Mouse (Mus musculus) neural tube, embryonic 13.5 days (tissue): ENCODE data around the gene Tmem131l. TPM values are rescaled to one million over a fixed set of nuclear protein-coding genes. Genes with fewer than 3 reads are reported as not detected.
A peak's percentile ranks its signal among the peaks of the same experiment; 100 is the strongest.

Experiments used
- ATAC-seq: fragments of 200-750 bp; cut with Nextera tagmentation; 2 replicates; pipeline ENCODE4 v1.8.0; 2017; ENCODE audit warnings: low read depth, mild to moderate bottlenecking, moderate TSS enrichment, moderate library complexity
- H3K27ac ChIP-seq: fragments of 300-500 bp; sonication (generic); replicated peaks from 2 replicates; pipeline ENCODE4 v1.5.1; 2015; ENCODE audit warnings: moderate library complexity, mild to moderate bottlenecking, inconsistent platforms
- H3K27me3 ChIP-seq: fragments of 300-500 bp; sonication (generic); 2 replicates; pipeline ENCODE4 v1.6.1; 2015; ENCODE audit warnings: mild to moderate bottlenecking, inconsistent platforms
- H3K36me3 ChIP-seq: fragments of 300-500 bp; sonication (generic); 2 replicates; pipeline ENCODE4 v1.6.1; 2015; ENCODE audit warnings: mild to moderate bottlenecking, inconsistent platforms
- H3K4me1 ChIP-seq: fragments of 300-500 bp; sonication (generic); replicated peaks from 2 replicates; pipeline ENCODE4 v1.6.1; 2015; ENCODE audit warnings: inconsistent platforms
- H3K4me2 ChIP-seq: fragments of 300-500 bp; sonication (generic); 2 replicates; pipeline ENCODE4 v1.6.1; 2015; ENCODE audit warnings: inconsistent platforms, mild to moderate bottlenecking, moderate library complexity
- H3K4me3 ChIP-seq: fragments of 300-500 bp; sonication (generic); 2 replicates; pipeline ENCODE4 v1.5.1; 2015; ENCODE audit warnings: mild to moderate bottlenecking, inconsistent platforms
- H3K9ac ChIP-seq: fragments of 300-500 bp; sonication (generic); 2 replicates; pipeline ENCODE4 v1.6.1; 2015; ENCODE audit warnings: moderate library complexity, mild to moderate bottlenecking, inconsistent platforms
- H3K9me3 ChIP-seq: fragments of 300-500 bp; sonication (generic); 2 replicates; pipeline ENCODE4 v1.6.1; 2016; ENCODE audit warnings: inconsistent platforms
- WGBS: fragments of 180-500 bp; shearing (Covaris S2); methylation state at CpG from one replicate; pipeline ENCODE4 v1.1.7; 2015; 5-methylcytosine and 5-hydroxymethylcytosine counted together
- polyA plus RNA-seq: library from polyadenylated mRNA; unstranded; fragments of >200 nt; fragmentation: Nextera tagmentation; extraction: Ambion mirVana; gene quantifications from 2 replicates; pipeline ENCODE4 v1.2.1, GENCODE M21; 2015

Gene Tmem131l
- polyA plus RNA-seq, 1 experiment from 2014 or later: 75.3 TPM

- WGBS: 85% methylated on average over 13 of the region's 13 CpGs
- Histone ChIP-seq H3K4me2 (no peak overlapping the region), H3K27me3 (no peaks in the 10 kb centered on the region), H3K36me3 (no peaks in the 10 kb centered on the region), H3K27ac (no peak overlapping the region), H3K9me3 (no peaks in the 10 kb centered on the region), H3K9ac (no peak overlapping the region), H3K4me1 (no peaks in the 10 kb centered on the region), H3K4me3 (no peak overlapping the region)
- ATAC-seq: no peak
Measured at GRCm38 (mm10) chr3:84068831-84069709, 29.1 kb upstream of the Tmem131l start.

GRCm38 (mm10) chr3:84065825-84066224 lies 25.9 kb upstream of the Tmem131l start:
- Histone ChIP-seq H3K4me1 (0 out of 2 replicates have a peak, but pooled peaks cover 4% of the 10 kb centered on the region), H3K4me3 (no peak overlapping the region), H3K36me3 (no peaks in the 10 kb centered on the region), H3K4me2 (no peak overlapping the region), H3K9me3 (no peaks in the 10 kb centered on the region), H3K27ac (no peak overlapping the region), H3K9ac (no peak overlapping the region), H3K27me3 (no peaks in the 10 kb centered on the region)
- no peak for ATAC-seq
- WGBS: 82% methylated on average over 4 of the region's 4 CpGs

GRCm38 (mm10) chr3:84063369-84063914 lies 23.5 kb upstream of the Tmem131l start:
- H3K27ac ChIP-seq: no peak overlapping the region
- H3K4me2 ChIP-seq: no peak overlapping the region
- 76% methylated on average over 2 of the region's 2 CpGs for WGBS
- H3K9me3 ChIP-seq: no peaks in the 10 kb centered on the region
- no peak overlapping the region for H3K4me3 ChIP-seq
- H3K4me1 ChIP-seq: peaks cover 9% of the 10 kb centered on the region; the same call in 1 of the 2 replicates
- ATAC-seq: no peak
- H3K9ac ChIP-seq: no peak overlapping the region
- no peaks in the 10 kb centered on the region for H3K36me3 ChIP-seq
- no peaks in the 10 kb centered on the region for H3K27me3 ChIP-seq

- Histone ChIP-seq H3K9me3 (no peaks in the 10 kb centered on the region), H3K4me1 (peaks cover 9% of the 10 kb centered on the region; the same call in 1 of the 2 replicates), H3K4me2 (no peak overlapping the region), H3K27me3 (no peaks in the 10 kb centered on the region), H3K9ac (no peak overlapping the region), H3K36me3 (no peaks in the 10 kb centered on the region), H3K4me3 (no peak overlapping the region), H3K27ac (0 out of 2 replicates have a peak overlapping the region, but pooled peaks have one; percentile 9)
- 71% methylated on average over 13 of the region's 13 CpGs for WGBS
- no peak for ATAC-seq
Measured at GRCm38 (mm10) chr3:84061523-84062453, 21.8 kb upstream of the Tmem131l start.

- H3K9me3 ChIP-seq: no peaks in the 10 kb centered on the region
- H3K4me2 ChIP-seq: no peak overlapping the region
- ATAC-seq: no peak
- H3K4me1 ChIP-seq: peaks cover 9% of the 10 kb centered on the region; the same call in 1 of the 2 replicates
- no peak overlapping the region for H3K27ac ChIP-seq
- WGBS: 89% methylated on average over 5 of the region's 5 CpGs
- no peak overlapping the region for H3K9ac ChIP-seq
- no peak overlapping the region for H3K4me3 ChIP-seq
- no peaks in the 10 kb centered on the region for H3K27me3 ChIP-seq
- H3K36me3 ChIP-seq: no peaks in the 10 kb centered on the region
Measured at GRCm38 (mm10) chr3:84060946-84061345, 21.0 kb upstream of the Tmem131l start.

- Histone ChIP-seq H3K27me3 (no peaks in the 10 kb centered on the region), H3K4me3 (no peak overlapping the region), H3K4me2 (no peak overlapping the region), H3K9ac (no peak overlapping the region), H3K4me1 (peaks cover 9% of the 10 kb centered on the region; the same call in 1 of the 2 replicates), H3K36me3 (no peaks in the 10 kb centered on the region), H3K9me3 (0 out of 2 replicates have a peak, but pooled peaks cover 3% of the 10 kb centered on the region), H3K27ac (no peak overlapping the region)
- no peak for ATAC-seq
- 56% methylated on average over 4 of the region's 4 CpGs for WGBS
Measured at GRCm38 (mm10) chr3:84060128-84060527, 20.2 kb upstream of the Tmem131l start.

GRCm38 (mm10) chr3:84059676-84060075 lies 19.7 kb upstream of the Tmem131l start:
- Histone ChIP-seq H3K9ac (no peak overlapping the region), H3K4me1 (peaks cover 9% of the 10 kb centered on the region; the same call in 1 of the 2 replicates), H3K4me2 (no peak overlapping the region), H3K27me3 (no peaks in the 10 kb centered on the region), H3K9me3 (0 out of 2 replicates have a peak, but pooled peaks cover 3% of the 10 kb centered on the region), H3K27ac (0 out of 2 replicates have a peak overlapping the region, but pooled peaks have one; percentile 52), H3K36me3 (no peaks in the 10 kb centered on the region), H3K4me3 (no peak overlapping the region)
- WGBS: 73% methylated on average over 4 of the region's 4 CpGs
- ATAC-seq: no peak

- no peak for ATAC-seq
- Histone ChIP-seq H3K27ac (peak overlapping the region; percentile 52; the same call in 1 of the 2 replicates), H3K4me1 (peaks cover 9% of the 10 kb centered on the region; the same call in 1 of the 2 replicates), H3K4me3 (no peak overlapping the region), H3K4me2 (no peak overlapping the region), H3K27me3 (no peaks in the 10 kb centered on the region), H3K9me3 (0 out of 2 replicates have a peak, but pooled peaks cover 3% of the 10 kb centered on the region), H3K36me3 (no peaks in the 10 kb centered on the region), H3K9ac (no peak overlapping the region)
- WGBS: 59% methylated on average over 13 of the region's 13 CpGs
Measured at GRCm38 (mm10) chr3:84059261-84059660, 19.3 kb upstream of the Tmem131l start.

- Histone ChIP-seq H3K4me1 (0 out of 2 replicates have a peak, but pooled peaks cover 6% of the 10 kb centered on the region), H3K9ac (0 out of 2 replicates have a peak overlapping the region, but pooled peaks have one; percentile 8), H3K4me3 (no peak overlapping the region), H3K27ac (no peak overlapping the region), H3K4me2 (no peak overlapping the region), H3K9me3 (no peaks in the 10 kb centered on the region), H3K27me3 (no peaks in the 10 kb centered on the region; the same call in 1 of the 2 replicates), H3K36me3 (no peaks in the 10 kb centered on the region)
- ATAC-seq: no peak
- WGBS: 30% methylated on average over 9 of the region's 9 CpGs
Measured at GRCm38 (mm10) chr3:84048729-84049175, 8.8 kb upstream of the Tmem131l start.

- no peak overlapping the region for H3K9ac ChIP-seq
- 96% methylated on average over 8 of the region's 8 CpGs for WGBS
Measured at GRCm38 (mm10) chr3:84046206-84046605, 6.2 kb upstream of the Tmem131l start.

GRCm38 (mm10) chr3:84041739-84042138 lies 1.8 kb upstream of the Tmem131l start:
- Histone ChIP-seq H3K27me3 (no peaks in the 10 kb centered on the region; the same call in 1 of the 2 replicates), H3K4me2 (no peak overlapping the region), H3K36me3 (0 out of 2 replicates have a peak, but pooled peaks cover 3% of the 10 kb centered on the region), H3K4me3 (no peak overlapping the region), H3K9me3 (no peaks in the 10 kb centered on the region), H3K9ac (no peak overlapping the region), H3K27ac (no peak overlapping the region), H3K4me1 (peaks cover 24% of the 10 kb centered on the region)
- no peak for ATAC-seq
- WGBS: 90% methylated on average over 8 of the region's 8 CpGs

More at GRCm38 (mm10) chr3:84046206-84046605, 6.2 kb upstream of the Tmem131l start:
- Histone ChIP-seq H3K4me2 (no peak overlapping the region), H3K36me3 (no peaks in the 10 kb centered on the region), H3K4me3 (no peak overlapping the region), H3K4me1 (0 out of 2 replicates have a peak, but pooled peaks cover 6% of the 10 kb centered on the region), H3K27ac (no peak overlapping the region), H3K27me3 (no peaks in the 10 kb centered on the region; the same call in 1 of the 2 replicates), H3K9me3 (no peaks in the 10 kb centered on the region)
- ATAC-seq: no peak
